Mouse (Mus musculus): Measurements from ENCODE around the gene Aars2.

GRCm38 (mm10) chr17:45459062-45459461, 47.6 kb upstream of the Aars2 start:
- TF ChIP-seq POLR2A (IDR thresholded peaks at IDR 0.05; ENCODE audit: borderline replicate concordance, control insufficient read depth, low read depth, low read length) (no peak), CTCF (IDR thresholded peaks at IDR 0.05; ENCODE audit: control insufficient read depth, insufficient read depth, low read length) (no peak)

Data from bone marrow, adult 2 months (tissue).